Mouse (Mus musculus) right cerebral cortex, postnatal 10 days (tissue): ENCODE measurements around the gene Fgfr2.

Source experiments
- DNase-seq, 2 experiments: peaks; one replicate each; pipeline ENCODE4 v3.0.0; 2021; ENCODE audit warnings: low spot score in 2 of 2

The Fgfr2 gene

GRCm38 (mm10) chr7:131747152-131748010 is 1375.8 kb downstream of the Fgfr2 start:
- no peak for DNase-seq

- peak in 1 of 2 experiments; percentile 27 for DNase-seq
Measured at GRCm38 (mm10) chr7:131746752-131747151, 1376.4 kb downstream of the Fgfr2 start.

- DNase-seq = no peak
Measured at GRCm38 (mm10) chr7:131743193-131743592, 1380.0 kb downstream of the Fgfr2 start.

GRCm38 (mm10) chr7:131722783-131723575 is 1400.2 kb downstream of the Fgfr2 start:
- DNase-seq = no peak

- no peak for DNase-seq
Measured at GRCm38 (mm10) chr7:131722316-131722715, 1400.8 kb downstream of the Fgfr2 start.

- DNase-seq = no peak
Measured at GRCm38 (mm10) chr7:131718280-131718679, 1404.9 kb downstream of the Fgfr2 start.

GRCm38 (mm10) chr7:131713076-131713475 is 1410.1 kb downstream of the Fgfr2 start:
- no peak for DNase-seq

- DNase-seq = no peak
Measured at GRCm38 (mm10) chr7:131696889-131697288, 1426.3 kb downstream of the Fgfr2 start.

- no peak for DNase-seq
Measured at GRCm38 (mm10) chr7:131687324-131687723, 1435.8 kb downstream of the Fgfr2 start.

GRCm38 (mm10) chr7:131677126-131677525 is 1446.0 kb downstream of the Fgfr2 start:
- no peak for DNase-seq

GRCm38 (mm10) chr7:131670586-131670985 is 1452.6 kb downstream of the Fgfr2 start:
- no peak for DNase-seq

GRCm38 (mm10) chr7:131669326-131669725 is 1453.8 kb downstream of the Fgfr2 start:
- DNase-seq = no peak

- no peak for DNase-seq
Measured at GRCm38 (mm10) chr7:131660726-131661125, 1462.4 kb downstream of the Fgfr2 start.

- DNase-seq = no peak
Measured at GRCm38 (mm10) chr7:131656017-131656416, 1467.1 kb downstream of the Fgfr2 start.

- DNase-seq = no peak
Measured at GRCm38 (mm10) chr7:131653416-131653815, 1469.7 kb downstream of the Fgfr2 start.

GRCm38 (mm10) chr7:131651921-131652694 is 1471.0 kb downstream of the Fgfr2 start:
- no peak for DNase-seq

GRCm38 (mm10) chr7:131650277-131650676 is 1472.9 kb downstream of the Fgfr2 start:
- no peak for DNase-seq

- DNase-seq = no peak
Measured at GRCm38 (mm10) chr7:131648276-131648675, 1474.9 kb downstream of the Fgfr2 start.

GRCm38 (mm10) chr7:131647583-131647982 is 1475.6 kb downstream of the Fgfr2 start:
- DNase-seq = no peak

GRCm38 (mm10) chr7:131644586-131644985 is 1478.6 kb downstream of the Fgfr2 start:
- DNase-seq = no peak

- no peak for DNase-seq
Measured at GRCm38 (mm10) chr7:131644051-131644450, 1479.1 kb downstream of the Fgfr2 start.

- DNase-seq = no peak
Measured at GRCm38 (mm10) chr7:131643341-131643840, 1479.8 kb downstream of the Fgfr2 start.
